Mouse (Mus musculus) neural tube, embryonic 13.5 days (tissue): ENCODE data around the gene Mid1ip1. TPM values are rescaled to one million over a fixed set of nuclear protein-coding genes. Genes with fewer than 3 reads are reported as not detected.

Experiments
- ATAC-seq: fragments of 200-750 bp; cut with Nextera tagmentation; 2 replicates; pipeline ENCODE4 v1.8.0; 2017; ENCODE audit warnings: low read depth, mild to moderate bottlenecking, moderate TSS enrichment, moderate library complexity
- H3K27ac ChIP-seq: fragments of 300-500 bp; sonication (generic); replicated peaks from 2 replicates; pipeline ENCODE4 v1.5.1; 2015; ENCODE audit warnings: moderate library complexity, mild to moderate bottlenecking, inconsistent platforms
- H3K27me3 ChIP-seq: fragments of 300-500 bp; sonication (generic); 2 replicates; pipeline ENCODE4 v1.6.1; 2015; ENCODE audit warnings: mild to moderate bottlenecking, inconsistent platforms
- H3K36me3 ChIP-seq: fragments of 300-500 bp; sonication (generic); 2 replicates; pipeline ENCODE4 v1.6.1; 2015; ENCODE audit warnings: mild to moderate bottlenecking, inconsistent platforms
- H3K4me1 ChIP-seq: fragments of 300-500 bp; sonication (generic); replicated peaks from 2 replicates; pipeline ENCODE4 v1.6.1; 2015; ENCODE audit warnings: inconsistent platforms
- H3K4me2 ChIP-seq: fragments of 300-500 bp; sonication (generic); 2 replicates; pipeline ENCODE4 v1.6.1; 2015; ENCODE audit warnings: inconsistent platforms, mild to moderate bottlenecking, moderate library complexity
- H3K4me3 ChIP-seq: fragments of 300-500 bp; sonication (generic); 2 replicates; pipeline ENCODE4 v1.5.1; 2015; ENCODE audit warnings: mild to moderate bottlenecking, inconsistent platforms
- H3K9ac ChIP-seq: fragments of 300-500 bp; sonication (generic); 2 replicates; pipeline ENCODE4 v1.6.1; 2015; ENCODE audit warnings: moderate library complexity, mild to moderate bottlenecking, inconsistent platforms
- H3K9me3 ChIP-seq: fragments of 300-500 bp; sonication (generic); 2 replicates; pipeline ENCODE4 v1.6.1; 2016; ENCODE audit warnings: inconsistent platforms
- WGBS: fragments of 180-500 bp; shearing (Covaris S2); methylation state at CpG from one replicate; pipeline ENCODE4 v1.1.7; 2015; 5-methylcytosine and 5-hydroxymethylcytosine counted together
- polyA plus RNA-seq: library from polyadenylated mRNA; unstranded; fragments of >200 nt; fragmentation: Nextera tagmentation; extraction: Ambion mirVana; gene quantifications from 2 replicates; pipeline ENCODE4 v1.2.1, GENCODE M21; 2015

Gene Mid1ip1
- polyA plus RNA-seq, 1 experiment from 2014 or later = 93.4 TPM

- Histone ChIP-seq H3K4me2 (no peak overlapping the region), H3K4me1 (no peaks in the 10 kb centered on the region), H3K9ac (no peak overlapping the region), H3K4me3 (no peak overlapping the region), H3K36me3 (no peaks in the 10 kb centered on the region), H3K27ac (no peak overlapping the region), H3K27me3 (no peaks in the 10 kb centered on the region), H3K9me3 (no peaks in the 10 kb centered on the region)
- ATAC-seq = no peak
- 11% methylated on average over 1 of the region's 1 CpGs for WGBS
Observed at GRCm38 (mm10) chrX:10734453-10734852, 19.6 kb downstream of the Mid1ip1 start.

- H3K9me3 ChIP-seq = no peaks in the 10 kb centered on the region
- ATAC-seq = no peak
- no peak overlapping the region for H3K27ac ChIP-seq
- 18% methylated on average over 1 of the region's 1 CpGs for WGBS
- H3K4me1 ChIP-seq = no peaks in the 10 kb centered on the region
- no peaks in the 10 kb centered on the region for H3K27me3 ChIP-seq
- no peak overlapping the region for H3K4me2 ChIP-seq
- no peak overlapping the region for H3K9ac ChIP-seq
- H3K4me3 ChIP-seq = no peak overlapping the region
- H3K36me3 ChIP-seq = no peaks in the 10 kb centered on the region
Observed at GRCm38 (mm10) chrX:10734874-10735273, 20.1 kb downstream of the Mid1ip1 start.

GRCm38 (mm10) chrX:10758866-10759265, 44.1 kb downstream of the Mid1ip1 start:
- no peak overlapping the region for H3K4me3 ChIP-seq
- 72% methylated on average over 4 of the region's 4 CpGs for WGBS
- H3K4me1 ChIP-seq = no peaks in the 10 kb centered on the region
- no peak for ATAC-seq
- no peaks in the 10 kb centered on the region for H3K9me3 ChIP-seq
- H3K4me2 ChIP-seq = no peak overlapping the region
- H3K9ac ChIP-seq = no peak overlapping the region
- no peaks in the 10 kb centered on the region for H3K27me3 ChIP-seq
- no peak overlapping the region for H3K27ac ChIP-seq
- H3K36me3 ChIP-seq = no peaks in the 10 kb centered on the region

GRCm38 (mm10) chrX:10763476-10764016, 48.7 kb downstream of the Mid1ip1 start:
- H3K27me3 ChIP-seq = no peaks in the 10 kb centered on the region
- H3K4me2 ChIP-seq = no peak overlapping the region
- H3K27ac ChIP-seq = no peak overlapping the region
- no peak for ATAC-seq
- H3K9me3 ChIP-seq = no peaks in the 10 kb centered on the region
- no peak overlapping the region for H3K4me3 ChIP-seq
- H3K36me3 ChIP-seq = no peaks in the 10 kb centered on the region
- H3K9ac ChIP-seq = no peak overlapping the region
- 65% methylated on average over 10 of the region's 10 CpGs for WGBS
- H3K4me1 ChIP-seq = no peaks in the 10 kb centered on the region

Other genes with a start within 250 kb of the Mid1ip1 start
- gene Tspan7, start 229.9 kb upstream of the Mid1ip1 start, polyA plus RNA-seq = 248 and 253 TPM in 2 replicates